Mouse (Mus musculus): ENCODE data around the gene Svop. TPM values are rescaled to one million over a fixed set of nuclear protein-coding genes. Genes with fewer than 3 reads are reported as not detected.

Gene Svop
- polyA plus RNA-seq, 1 experiment = 0.04 TPM

DNA sequence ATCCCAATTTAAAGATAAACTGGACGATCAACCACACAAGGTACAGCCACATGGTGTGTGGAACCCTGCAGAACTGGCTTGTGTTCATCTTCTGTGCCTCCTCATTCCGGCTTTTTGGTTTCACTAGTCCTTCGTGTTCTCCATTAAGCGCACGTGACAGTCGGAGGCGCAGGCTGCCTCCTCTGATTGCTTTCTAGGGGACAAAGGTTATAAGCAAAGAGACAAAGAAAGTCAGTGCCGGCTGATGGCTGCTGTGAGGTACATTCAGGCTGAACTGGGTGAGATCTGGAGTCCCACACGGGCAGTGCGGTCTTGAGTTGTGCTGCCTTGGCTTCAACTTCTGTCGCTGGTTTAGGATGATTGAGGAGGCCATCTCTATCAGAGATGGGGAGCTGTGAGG is 86.8 kb downstream of the Svop start:
- Histone ChIP-seq H3ac (ENCODE audit: control insufficient read depth, insufficient read length, low read depth) (no peak overlapping the region), H3K79me2 (ENCODE audit: control insufficient read depth, insufficient read depth) (no peaks in the 10 kb centered on the region), H3K36me3 (ENCODE audit: control insufficient read depth, insufficient read depth) (no peaks in the 10 kb centered on the region), H3K79me3 (ENCODE audit: low read depth) (no peaks in the 10 kb centered on the region), H3K27me3 (ENCODE audit: control insufficient read depth, insufficient read depth, insufficient read length) (peaks cover 35% of the 10 kb centered on the region), H3K4me3 (ENCODE audit: insufficient read depth, poor library complexity, severe bottlenecking) (no peak overlapping the region)
- TF ChIP-seq MYOG (IDR thresholded peaks at IDR 0.05; ENCODE audit: control insufficient read depth, extremely low read depth, insufficient read length) (no peak), CTCF (IDR thresholded peaks at IDR 0.05; ENCODE audit: control insufficient read depth, insufficient read depth, insufficient read length) (no peak)

DNA sequence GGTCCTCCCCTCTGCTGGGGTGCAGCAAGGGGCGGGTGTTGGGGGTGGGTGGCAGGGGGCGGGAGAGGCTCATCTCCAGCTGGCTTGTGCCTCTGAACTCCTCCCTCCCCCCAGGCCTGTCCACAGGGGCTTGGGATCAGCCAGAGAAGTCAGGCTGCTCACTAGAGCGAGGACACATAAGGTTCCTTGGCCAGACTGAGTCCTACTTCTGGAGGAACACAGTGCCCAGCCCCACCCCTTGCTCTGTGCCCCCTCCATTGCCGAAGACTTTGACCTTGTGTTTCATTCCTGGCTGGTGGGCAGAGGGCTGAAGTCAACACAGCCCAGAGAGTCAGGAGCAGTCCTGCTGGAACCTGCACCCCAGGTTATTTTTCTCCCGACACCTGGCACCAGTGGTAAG is 87.8 kb downstream of the Svop start, which contains the start of gene Dao:
TSS of gene Dao (plus strand) at position 162 of the 400 bp plus-strand sequence.
- H3K27me3 ChIP-seq (ENCODE audit: control insufficient read depth, insufficient read depth, insufficient read length) = peaks cover 35% of the 10 kb centered on the region
- H3K79me3 ChIP-seq (ENCODE audit: low read depth) = no peaks in the 10 kb centered on the region
- H3ac ChIP-seq (ENCODE audit: control insufficient read depth, insufficient read length, low read depth) = no peak within 1 kb of the TSS
- no peaks in the 10 kb centered on the region for H3K36me3 ChIP-seq (ENCODE audit: control insufficient read depth, insufficient read depth)
- TF ChIP-seq MAX (IDR thresholded peaks at IDR 0.05) = no peak
- no peak for TF ChIP-seq MYOG (IDR thresholded peaks at IDR 0.05; ENCODE audit: control insufficient read depth, extremely low read depth, insufficient read length)
- TF ChIP-seq USF1 (IDR thresholded peaks at IDR 0.05; ENCODE audit: low read depth) = no peak
- TF ChIP-seq CTCF (IDR thresholded peaks at IDR 0.05; ENCODE audit: control insufficient read depth, insufficient read depth, insufficient read length) = no peak
- no peak for TF ChIP-seq FOSL1 (IDR thresholded peaks at IDR 0.05; ENCODE audit: insufficient read depth, low read length, poor library complexity, severe bottlenecking)
- TF ChIP-seq CEBPB (IDR thresholded peaks at IDR 0.05; ENCODE audit: low read depth) = no peak
- TF ChIP-seq MYOD1 (IDR thresholded peaks at IDR 0.05; ENCODE audit: control insufficient read depth, insufficient read length, low read depth) = no peak
- H3K4me3 ChIP-seq (ENCODE audit: insufficient read depth, poor library complexity, severe bottlenecking) = no peak within 1 kb of the TSS
- no peaks in the 10 kb centered on the region for H3K79me2 ChIP-seq (ENCODE audit: control insufficient read depth, insufficient read depth)

DNA sequence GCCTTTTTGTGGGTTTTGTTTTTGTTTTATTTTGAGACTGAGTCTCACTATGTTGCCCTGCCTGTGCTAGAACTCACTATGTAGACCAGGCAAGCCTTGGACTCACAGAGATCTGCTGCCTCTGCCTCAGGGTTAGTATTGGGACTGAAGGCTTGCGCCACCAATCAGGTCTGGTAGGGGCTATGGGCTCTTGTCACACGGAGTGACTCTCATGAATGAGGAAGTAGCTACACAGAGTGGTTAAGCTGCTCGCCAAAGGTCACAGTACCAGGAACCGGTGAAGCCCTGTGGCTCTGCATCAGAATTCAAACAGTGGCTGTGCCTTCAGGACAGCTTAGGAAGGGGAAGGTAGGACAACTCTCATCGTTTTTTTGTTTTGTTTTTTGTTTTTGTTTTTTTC is 92.0 kb downstream of the Svop start:
- Histone ChIP-seq H3K79me2 (ENCODE audit: control insufficient read depth, insufficient read depth) (no peaks in the 10 kb centered on the region), H3K27me3 (ENCODE audit: control insufficient read depth, insufficient read depth, insufficient read length) (peaks cover 20% of the 10 kb centered on the region), H3K79me3 (ENCODE audit: low read depth) (no peaks in the 10 kb centered on the region), H3K4me3 (ENCODE audit: insufficient read depth, poor library complexity, severe bottlenecking) (no peak overlapping the region), H3K36me3 (ENCODE audit: control insufficient read depth, insufficient read depth) (no peaks in the 10 kb centered on the region), H3ac (ENCODE audit: control insufficient read depth, insufficient read length, low read depth) (no peak overlapping the region)
- TF ChIP-seq FOSL1 (IDR thresholded peaks at IDR 0.05; ENCODE audit: insufficient read depth, low read length, poor library complexity, severe bottlenecking) (no peak), MYOG (IDR thresholded peaks at IDR 0.05; ENCODE audit: control insufficient read depth, extremely low read depth, insufficient read length) (no peak), CEBPB (IDR thresholded peaks at IDR 0.05; ENCODE audit: low read depth) (no peak), MYOD1 (IDR thresholded peaks at IDR 0.05; ENCODE audit: control insufficient read depth, insufficient read length, low read depth) (no peak), CTCF (IDR thresholded peaks at IDR 0.05; ENCODE audit: control insufficient read depth, insufficient read depth, insufficient read length) (no peak), MAX (IDR thresholded peaks at IDR 0.05) (no peak), USF1 (IDR thresholded peaks at IDR 0.05; ENCODE audit: low read depth) (no peak)

DNA sequence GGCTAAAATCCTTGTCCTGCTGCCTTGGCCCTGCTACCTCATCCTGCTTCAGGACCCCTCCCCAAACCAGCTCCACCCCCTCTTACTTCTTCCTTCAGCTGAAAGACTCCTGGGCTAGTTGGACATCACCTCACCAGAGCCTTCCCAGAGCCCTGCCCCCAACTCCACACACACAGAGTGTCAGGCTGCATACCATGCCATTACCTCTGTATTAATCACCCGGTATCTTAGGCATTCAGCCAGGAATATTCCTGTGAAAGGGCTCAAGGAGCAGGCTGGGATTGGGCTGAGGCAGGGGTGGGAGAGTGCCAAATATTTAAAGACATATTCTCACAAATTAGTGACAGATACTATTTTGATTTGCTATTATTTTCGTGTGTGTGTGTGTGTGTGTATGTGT is 94.9 kb downstream of the Svop start:
- Histone ChIP-seq H3K79me2 (ENCODE audit: control insufficient read depth, insufficient read depth) (no peaks in the 10 kb centered on the region), H3ac (ENCODE audit: control insufficient read depth, insufficient read length, low read depth) (no peak overlapping the region), H3K36me3 (ENCODE audit: control insufficient read depth, insufficient read depth) (no peaks in the 10 kb centered on the region), H3K27me3 (ENCODE audit: control insufficient read depth, insufficient read depth, insufficient read length) (no peaks in the 10 kb centered on the region), H3K79me3 (ENCODE audit: low read depth) (no peaks in the 10 kb centered on the region), H3K4me3 (ENCODE audit: insufficient read depth, poor library complexity, severe bottlenecking) (no peak overlapping the region)
- TF ChIP-seq MAX (IDR thresholded peaks at IDR 0.05) = no peak
- no peak for TF ChIP-seq MYOD1 (IDR thresholded peaks at IDR 0.05; ENCODE audit: control insufficient read depth, insufficient read length, low read depth)
- no peak for TF ChIP-seq USF1 (IDR thresholded peaks at IDR 0.05; ENCODE audit: low read depth)
- TF ChIP-seq CTCF (IDR thresholded peaks at IDR 0.05; ENCODE audit: control insufficient read depth, insufficient read depth, insufficient read length) = no peak
- TF ChIP-seq FOSL1 (IDR thresholded peaks at IDR 0.05; ENCODE audit: insufficient read depth, low read length, poor library complexity, severe bottlenecking) = no peak
- TF ChIP-seq MYOG (IDR thresholded peaks at IDR 0.05; ENCODE audit: control insufficient read depth, extremely low read depth, insufficient read length) = no peak
- no peak for TF ChIP-seq CEBPB (IDR thresholded peaks at IDR 0.05; ENCODE audit: low read depth)

DNA sequence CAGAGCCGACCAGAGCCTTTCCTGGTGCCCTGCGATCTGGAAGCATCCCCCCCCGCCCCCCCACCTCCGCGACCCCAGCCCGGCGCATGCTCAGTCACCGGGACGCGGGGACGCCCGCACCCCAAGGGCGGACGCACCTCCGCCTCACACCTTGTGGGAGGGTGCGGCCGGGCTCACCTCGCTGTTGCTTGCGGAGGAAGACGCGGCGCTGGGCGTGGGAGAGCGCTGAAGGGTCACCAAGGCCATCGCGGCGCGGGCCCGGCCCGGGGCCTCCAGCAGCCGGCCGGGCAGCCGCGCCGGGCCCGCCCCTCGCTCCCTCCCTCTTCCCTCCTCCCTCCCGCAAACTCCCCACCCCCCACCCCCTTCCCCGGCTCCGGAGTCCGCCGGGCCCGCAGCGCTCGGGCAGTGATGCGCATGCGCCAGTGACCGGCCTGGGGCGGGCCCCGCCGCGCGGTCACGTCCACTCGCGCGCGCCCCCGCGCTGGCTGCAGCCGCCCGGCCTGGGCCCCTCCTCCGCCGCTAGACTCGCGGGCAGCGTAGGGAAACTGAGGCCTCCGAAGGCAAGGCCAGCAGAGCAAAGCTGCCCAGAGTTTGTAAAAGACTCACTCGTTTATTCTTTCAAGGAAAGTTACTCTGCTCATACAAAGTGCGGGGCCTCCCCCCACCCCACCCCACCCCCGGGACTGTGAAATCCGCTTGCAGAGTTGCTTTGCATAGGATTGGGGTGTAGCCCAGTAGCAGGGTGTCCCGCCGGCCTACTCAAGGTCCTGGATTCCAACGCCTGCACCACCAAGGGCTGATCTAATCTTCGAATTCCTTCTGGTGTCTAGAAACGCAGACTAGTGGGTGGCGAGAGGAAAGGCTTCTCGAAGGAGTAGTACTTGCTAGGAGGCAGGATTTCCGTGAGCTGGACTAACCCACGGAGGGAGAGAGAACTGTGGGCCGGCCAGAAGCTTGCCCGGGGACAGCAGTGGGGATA is 97.6 kb downstream of the Svop start, which contains the start of gene Ssh1:
TSS of gene Ssh1 (minus strand) at position 408 of the 979 bp plus-strand sequence.
- H3K4me3 ChIP-seq (ENCODE audit: insufficient read depth, poor library complexity, severe bottlenecking) = peak within 1 kb of the TSS; percentile 52
- TF ChIP-seq MYOD1 (IDR thresholded peaks at IDR 0.05; ENCODE audit: control insufficient read depth, insufficient read length, low read depth) (no peak), FOSL1 (IDR thresholded peaks at IDR 0.05; ENCODE audit: insufficient read depth, low read length, poor library complexity, severe bottlenecking) (no peak), CEBPB (IDR thresholded peaks at IDR 0.05; ENCODE audit: low read depth) (no peak), CTCF (IDR thresholded peaks at IDR 0.05; ENCODE audit: control insufficient read depth, insufficient read depth, insufficient read length) (no peak), MYOG (IDR thresholded peaks at IDR 0.05; ENCODE audit: control insufficient read depth, extremely low read depth, insufficient read length) (no peak), USF1 (IDR thresholded peaks at IDR 0.05; ENCODE audit: low read depth) (no peak), MAX (IDR thresholded peaks at IDR 0.05) (no peak)
- no peaks in the 10 kb centered on the region for H3K79me2 ChIP-seq (ENCODE audit: control insufficient read depth, insufficient read depth)
- H3K79me3 ChIP-seq (ENCODE audit: low read depth) = no peaks in the 10 kb centered on the region
- H3K36me3 ChIP-seq (ENCODE audit: control insufficient read depth, insufficient read depth) = peaks cover 2% of the 10 kb centered on the region
- peak within 1 kb of the TSS; percentile 77 for H3ac ChIP-seq (ENCODE audit: control insufficient read depth, insufficient read length, low read depth)
- H3K27me3 ChIP-seq (ENCODE audit: control insufficient read depth, insufficient read depth, insufficient read length) = no peaks in the 10 kb centered on the region

Data from C2C12 (cell line).